Mouse (Mus musculus) liver, adult (tissue): ENCODE results near the gene Ptprr.

Experiments
- GATA4 ChIP-seq: IDR thresholded peaks from 2 replicates; pipeline ENCODE4 v1.6.1; 2014; ENCODE audit warnings: mild to moderate bottlenecking, low read length; ENCODE audit not compliant: insufficient replicate concordance

Ptprr gene

GRCm38 (mm10) chr10:116205580-116206358, 187.8 kb downstream of the Ptprr start:
- peak; percentile 83; the same call in 1 of the 2 replicates for TF ChIP-seq GATA4

GRCm38 (mm10) chr10:116206449-116206848, 188.4 kb downstream of the Ptprr start:
- no peak for TF ChIP-seq GATA4

GRCm38 (mm10) chr10:116207987-116208726, 190.1 kb downstream of the Ptprr start:
- peak; percentile 52; the same call in 1 of the 2 replicates for TF ChIP-seq GATA4

DNA sequence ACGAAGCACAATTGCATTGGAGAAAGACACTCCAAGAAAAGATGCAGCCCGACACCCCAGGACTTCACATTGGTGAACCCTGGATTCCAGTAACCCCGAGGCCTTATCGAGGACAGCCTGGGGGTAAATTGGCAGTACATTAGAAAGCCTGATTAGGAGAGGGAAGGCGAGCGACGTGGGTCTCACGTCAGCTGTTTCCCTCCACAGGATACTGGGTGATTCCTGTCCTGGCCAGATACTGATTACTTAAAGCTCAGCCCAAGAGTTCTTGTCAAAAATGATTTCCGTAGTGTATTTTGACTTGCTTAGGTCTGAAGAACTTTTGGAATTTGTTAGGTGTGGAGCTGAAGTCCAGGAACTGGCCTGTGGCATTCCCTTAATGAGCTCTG, 190.7 kb downstream of the Ptprr start:
- peak; percentile 95; the same call in 1 of the 2 replicates for TF ChIP-seq GATA4

GRCm38 (mm10) chr10:116212127-116212526, 194.1 kb downstream of the Ptprr start:
- no peak for TF ChIP-seq GATA4

DNA sequence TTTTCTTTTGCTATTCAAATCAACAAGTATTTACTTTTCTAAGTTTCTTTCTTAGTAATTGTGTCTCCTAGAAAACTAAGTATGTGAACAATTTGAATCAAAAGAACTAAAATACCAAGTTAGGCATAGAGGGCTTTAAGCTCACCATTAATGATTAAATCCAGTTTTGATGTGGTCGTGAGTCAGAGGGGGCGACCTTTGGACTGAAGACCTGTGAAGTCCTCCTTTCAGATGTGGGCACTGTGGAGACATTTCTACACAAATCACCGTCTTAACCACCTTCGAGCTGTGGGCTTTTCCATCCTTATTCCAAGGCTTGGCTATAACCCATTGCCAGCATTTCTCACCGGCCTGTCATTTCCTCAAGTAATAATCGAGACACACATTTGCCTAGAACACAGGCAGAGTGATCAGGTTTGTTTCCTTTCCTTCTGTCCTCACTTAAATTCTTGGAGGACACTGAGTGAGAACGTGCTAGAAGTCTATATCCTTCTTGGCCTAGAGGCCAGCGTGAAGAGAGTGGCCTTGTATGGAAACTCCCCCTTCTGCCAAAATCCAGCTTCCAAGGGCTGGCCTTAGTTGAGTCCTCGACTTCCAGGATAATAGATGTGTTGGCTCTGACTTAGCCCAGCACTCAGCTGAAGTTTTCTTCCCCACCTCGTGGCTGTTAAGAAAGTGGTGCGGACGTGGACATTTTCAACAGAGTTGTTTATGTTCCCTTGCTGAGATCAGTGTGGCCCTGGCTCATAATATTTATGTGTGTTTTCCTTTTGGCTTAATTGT, 202.5 kb downstream of the Ptprr start:
- TF ChIP-seq GATA4 = no peak

DNA sequence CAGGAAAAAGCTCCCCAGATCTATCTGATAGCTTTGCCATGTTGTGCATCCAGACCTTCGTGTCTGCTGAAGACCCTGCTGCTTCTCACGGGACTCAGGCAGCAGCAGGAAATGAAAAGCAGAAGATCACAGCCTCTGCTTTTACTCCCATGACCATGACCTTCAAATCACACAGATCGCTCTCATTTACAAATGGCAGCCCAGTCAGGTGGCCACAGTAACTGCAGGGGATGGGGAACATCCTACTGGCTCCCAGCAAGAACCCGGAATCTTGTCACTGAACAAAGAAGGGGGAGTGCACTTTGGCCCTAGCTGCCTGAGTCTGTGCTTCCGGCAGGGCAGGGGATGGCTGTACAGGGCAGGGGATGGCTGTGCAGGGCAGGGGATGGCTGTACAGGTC, 217.3 kb downstream of the Ptprr start:
- TF ChIP-seq GATA4 = no peak

DNA sequence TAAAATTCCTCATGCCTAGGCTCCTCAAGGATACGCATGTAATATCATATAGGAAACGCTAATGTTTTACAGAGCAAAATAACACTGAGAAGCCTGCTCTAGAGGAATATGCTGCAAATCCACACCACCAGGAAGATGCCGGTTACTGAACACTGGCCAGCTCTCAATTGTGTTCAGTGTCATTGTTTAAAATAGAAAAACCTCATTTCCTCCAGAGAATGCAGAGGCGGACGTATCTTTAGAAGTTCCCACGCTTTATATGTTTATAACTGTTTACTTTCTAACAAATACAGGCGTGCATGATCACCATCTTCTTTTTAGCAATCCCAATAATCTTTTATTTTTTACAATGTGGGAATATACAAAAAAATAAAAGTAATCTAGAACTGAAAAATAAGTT, 224.2 kb downstream of the Ptprr start:
- TF ChIP-seq GATA4 = no peak

DNA sequence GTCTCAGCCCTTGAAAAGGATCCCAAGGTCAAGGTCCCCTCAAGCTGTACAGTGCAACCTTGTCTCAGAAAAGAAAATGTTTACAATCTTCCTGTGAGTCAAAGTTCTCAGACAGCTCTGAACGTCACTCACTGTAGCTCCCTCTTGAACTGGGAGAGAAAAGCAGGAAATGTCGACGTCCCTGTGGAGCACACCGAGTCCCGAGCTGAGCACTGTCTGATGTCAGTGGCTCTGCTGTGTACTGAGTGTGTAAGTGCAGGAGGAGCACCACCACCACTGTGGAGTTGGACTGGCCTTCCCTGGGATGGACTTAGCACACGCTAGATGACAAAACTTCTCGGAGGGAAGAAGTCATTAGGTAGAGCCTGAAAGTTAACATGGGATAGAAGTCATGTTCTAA, 225.4 kb downstream of the Ptprr start:
- no peak for TF ChIP-seq GATA4

GRCm38 (mm10) chr10:116245632-116246031, 227.6 kb downstream of the Ptprr start:
- no peak for TF ChIP-seq GATA4

DNA sequence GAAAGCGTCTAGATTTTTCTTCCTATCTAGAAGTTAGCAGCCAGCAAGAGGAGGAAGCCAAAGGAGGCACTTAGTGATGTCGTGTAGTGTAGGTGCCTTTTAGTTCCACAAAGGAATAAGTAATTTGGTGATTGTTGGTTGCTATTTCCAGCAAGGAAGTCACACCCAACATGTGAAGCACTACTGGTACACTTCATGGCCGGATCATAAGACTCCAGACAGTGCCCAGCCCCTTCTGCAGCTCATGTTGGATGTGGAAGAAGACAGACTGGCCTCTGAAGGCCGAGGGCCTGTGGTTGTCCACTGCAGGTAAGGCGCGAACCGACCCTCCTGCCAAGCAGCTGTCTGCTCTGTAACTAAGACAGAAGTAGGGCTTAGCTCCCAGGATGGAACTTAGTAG, 234.7 kb downstream of the Ptprr start:
- no peak for TF ChIP-seq GATA4

GRCm38 (mm10) chr10:116253972-116254371, 236.0 kb downstream of the Ptprr start:
- TF ChIP-seq GATA4 = peak; percentile 93

GRCm38 (mm10) chr10:116259298-116259697, 241.3 kb downstream of the Ptprr start:
- no peak for TF ChIP-seq GATA4

DNA sequence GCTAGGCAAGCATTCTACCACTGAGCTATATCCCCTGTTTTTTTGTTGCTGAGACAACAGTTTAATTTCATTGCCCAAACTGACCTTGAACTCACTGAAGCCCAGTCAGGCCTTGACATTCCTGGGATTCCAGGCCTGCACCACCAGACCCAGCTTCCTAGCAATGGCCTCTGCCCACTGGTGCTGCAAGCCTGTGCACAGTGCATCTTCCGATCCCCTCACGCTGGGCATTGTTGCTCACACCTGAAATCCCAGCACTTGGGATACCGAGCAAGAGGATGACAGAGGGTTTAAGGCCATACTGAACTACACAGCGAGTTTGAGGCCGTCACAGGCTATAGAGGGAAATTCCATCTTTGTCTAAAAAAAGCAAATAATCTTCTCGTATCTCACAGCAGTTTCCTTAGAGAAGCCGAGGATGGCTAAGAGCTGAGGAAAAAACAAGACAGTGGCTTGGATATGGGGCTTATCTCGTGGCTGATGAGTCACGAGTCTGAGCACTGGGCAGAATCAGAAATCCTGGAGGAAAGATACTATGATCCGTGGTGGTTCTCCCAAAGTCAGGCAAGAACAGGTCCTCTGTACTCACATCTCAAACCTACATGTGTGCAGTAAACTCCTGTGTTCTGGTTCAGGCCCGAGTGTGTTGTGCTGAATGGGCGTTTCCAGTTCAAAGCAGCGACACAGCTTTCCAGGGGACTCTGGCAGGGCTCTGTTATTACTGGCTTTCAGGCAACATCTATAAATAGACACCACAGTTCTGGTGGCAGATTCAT, 242.8 kb downstream of the Ptprr start:
- TF ChIP-seq GATA4 = peak; percentile 93

GRCm38 (mm10) chr10:116261559-116261958, 243.5 kb downstream of the Ptprr start:
- TF ChIP-seq GATA4 = no peak
